ENCODE assay signal across 8 mouse cellular contexts in genomic region chr2:144011080-144011551, GRCm38 (mm10). TPM values are rescaled to one million over a fixed set of nuclear protein-coding genes. Genes with fewer than 3 reads are reported as not detected.
A peak's percentile ranks its signal among the peaks of the same experiment; 100 is the strongest.
DNase-seq lines count a peak whose midpoint lies in the region; ATAC-seq and TF ChIP-seq lines count a peak whose summit lies in the region.

TSS of gene Rrbp1 (minus strand) at chr2:144011263.

- WGBS in cerebellum, adult 2 months, result under 1% methylated on average over 52 of the region's 53 CpGs
- WGBS in forebrain, postnatal 0 days, result under 1% methylated on average over 43 of the region's 53 CpGs
- WGBS in lung, embryonic 15.5 days, result under 1% methylated on average over 52 of the region's 53 CpGs

- peak within 1 kb of the TSS; percentile 89 to 95 for H3K4me3 ChIP-seq in MEL (ENCODE audit: control insufficient read depth in 1 of 2, insufficient read depth in 1 of 2, low read depth in 2 of 2, low read length in 2 of 2)
- H3K4me3 ChIP-seq in cerebellum, adult 2 months (replicated peaks; ENCODE audit: insufficient read depth, low read depth, low read length), result peak within 1 kb of the TSS; percentile 77
- H3K4me3 ChIP-seq in forebrain, postnatal 0 days (ENCODE audit: low read depth, low read length), result peak within 1 kb of the TSS; percentile 81
- peak within 1 kb of the TSS; percentile 98 for H3K4me3 ChIP-seq in lung, embryonic 15.5 days

- no peak for TF ChIP-seq EP300 in MEL (IDR thresholded peaks at IDR 0.05; ENCODE audit: low read depth in 1 of 2, low read length in 2 of 2)

- ATAC-seq in forebrain, postnatal 0 days, result peak; percentile 99
- ATAC-seq in lung, embryonic 15.5 days (ENCODE audit: borderline replicate concordance, extremely low read depth, low FRiP score, low TSS enrichment), result peak; percentile 98

- H3K27me3 ChIP-seq in MEL (ENCODE audit: control insufficient read depth in 1 of 2, insufficient read depth in 2 of 2, low read length in 2 of 2), result peaks cover 0 to 4% of the 10 kb centered on the region in 2 experiments; a peak in 2 of 4 replicates
- no peaks in the 10 kb centered on the region for H3K27me3 ChIP-seq in cerebellum, adult 2 months (ENCODE audit: control insufficient read depth, insufficient read depth, low read length)
- H3K27me3 ChIP-seq in forebrain, postnatal 0 days (ENCODE audit: insufficient read depth, low read length), result no peaks in the 10 kb centered on the region
- H3K27me3 ChIP-seq in lung, embryonic 15.5 days, result no peaks in the 10 kb centered on the region

- TF ChIP-seq RAD21 in MEL (IDR thresholded peaks at IDR 0.05; ENCODE audit: low read depth, low read length), result no peak

- H3K36me3 ChIP-seq in MEL (ENCODE audit: control insufficient read depth in 1 of 2, insufficient read depth in 2 of 2, low read length in 2 of 2), result peaks cover 0 to 8% of the 10 kb centered on the region in 2 experiments; a peak in 3 of 4 replicates
- no peaks in the 10 kb centered on the region for H3K36me3 ChIP-seq in forebrain, postnatal 0 days (ENCODE audit: insufficient read depth)
- peaks cover 5% of the 10 kb centered on the region; the same call in 1 of the 2 replicates for H3K36me3 ChIP-seq in lung, embryonic 15.5 days

- H3K9me3 ChIP-seq in MEL (replicated peaks; ENCODE audit: insufficient read depth, low read length), result no peaks in the 10 kb centered on the region
- H3K9me3 ChIP-seq in forebrain, postnatal 0 days (ENCODE audit: low read length), result no peaks in the 10 kb centered on the region
- no peaks in the 10 kb centered on the region for H3K9me3 ChIP-seq in lung, embryonic 15.5 days

- TF ChIP-seq POLR2A in MEL (IDR thresholded peaks at IDR 0.05; ENCODE audit: control insufficient read depth in 1 of 2, insufficient read depth in 1 of 2, low read depth in 1 of 2, low read length in 2 of 2, poor library complexity in 1 of 2), result peak; percentile 83 to 86; a peak in 3 of 4 replicates
- peak; percentile 66 for TF ChIP-seq POLR2A in cerebellum, adult 2 months (IDR thresholded peaks at IDR 0.05; ENCODE audit: borderline replicate concordance, insufficient read depth, low read length)

- peak within 1 kb of the TSS; percentile 63 for H3K27ac ChIP-seq in MEL (ENCODE audit: control insufficient read depth, low read depth, low read length)
- H3K27ac ChIP-seq in cerebellum, adult 2 months (ENCODE audit: insufficient read depth, low read length), result no peak within 1 kb of the TSS
- peak within 1 kb of the TSS; percentile 81 for H3K27ac ChIP-seq in forebrain, postnatal 0 days (ENCODE audit: low read depth, low read length)
- H3K27ac ChIP-seq in lung, embryonic 15.5 days, result peak within 1 kb of the TSS; percentile 98

- H3K79me2 ChIP-seq in MEL (ENCODE audit: control insufficient read depth, insufficient read depth, low read length, poor library complexity), result peaks cover 40% of the 10 kb centered on the region

- H3K4me2 ChIP-seq in forebrain, postnatal 0 days (ENCODE audit: low read depth), result peak within 1 kb of the TSS; percentile 54
- peak within 1 kb of the TSS; percentile 69 for H3K4me2 ChIP-seq in lung, embryonic 15.5 days

- peak within 1 kb of the TSS; percentile 97 for H3K9ac ChIP-seq in MEL (ENCODE audit: control insufficient read depth, low read depth, low read length, poor library complexity, severe bottlenecking)
- H3K9ac ChIP-seq in forebrain, postnatal 0 days, result peak within 1 kb of the TSS; percentile 62
- peak within 1 kb of the TSS; percentile 97 for H3K9ac ChIP-seq in lung, embryonic 15.5 days

- TF ChIP-seq CTCF in MEL (IDR thresholded peaks at IDR 0.05 in 2 of 3, conservative IDR thresholded peaks at IDR 0.05 in 1 of 3; ENCODE audit: control insufficient read depth in 1 of 3, insufficient read depth in 1 of 3, low read depth in 2 of 3, low read length in 3 of 3, poor library complexity in 1 of 3, severe bottlenecking in 1 of 3), result no peak
- no peak for TF ChIP-seq CTCF in cerebellum, adult 2 months (IDR thresholded peaks at IDR 0.05; ENCODE audit: borderline replicate concordance, insufficient read depth, low read depth, low read length)
- TF ChIP-seq CTCF in forebrain, postnatal 0 days (IDR thresholded peaks at IDR 0.05; ENCODE audit: low read depth), result no peak

- peak; percentile 98 for DNase-seq in MEL (ENCODE audit: low read depth, low spot score)
- DNase-seq in cerebellum, adult 2 months, result peak; percentile 98 to 99
- peak; percentile 99 for DNase-seq in forebrain, postnatal 0 days
- DNase-seq in heart, postnatal 4 days, result peak; percentile 99
- DNase-seq in layer of hippocampus, adult 8-10 months (ENCODE audit: low spot score in 2 of 2), result peak; percentile 98 to 99
- peak; percentile 99 for DNase-seq in ovary, adult 18-20 months (ENCODE audit: low spot score)
- peak; percentile 98 for DNase-seq in thymus, postnatal 0 days (ENCODE audit: low spot score)

- peaks cover 3 to 9% of the 10 kb centered on the region in 2 experiments; a peak in 3 of 4 replicates for H3K4me1 ChIP-seq in MEL (ENCODE audit: control insufficient read depth in 1 of 2, insufficient read depth in 2 of 2, low read length in 2 of 2)
- no peaks in the 10 kb centered on the region for H3K4me1 ChIP-seq in cerebellum, adult 2 months (ENCODE audit: control insufficient read depth, insufficient read depth, low read length)
- 0 out of 2 replicates have a peak, but pooled peaks cover 5% of the 10 kb centered on the region for H3K4me1 ChIP-seq in forebrain, postnatal 0 days (ENCODE audit: insufficient read depth)
- H3K4me1 ChIP-seq in lung, embryonic 15.5 days, result peaks cover 44% of the 10 kb centered on the region

TF ChIP-seq in MEL, 35 proteins besides CTCF, POLR2A, EP300 and RAD21 (continues in another document):
- peak; percentile 80 for TF ChIP-seq POLR2AphosphoS2 (IDR thresholded peaks at IDR 0.05; ENCODE audit: low read length)
- TF ChIP-seq NRF1 (IDR thresholded peaks at IDR 0.05; ENCODE audit: insufficient read depth, low read depth, low read length, poor library complexity, severe bottlenecking), result peak; percentile 74
- TF ChIP-seq TAL1 (IDR thresholded peaks at IDR 0.05; ENCODE audit: low read length), result no peak
- TF ChIP-seq UBTF (IDR thresholded peaks at IDR 0.05; ENCODE audit: borderline replicate concordance, insufficient read depth, low read depth, low read length), result no peak
- no peak for TF ChIP-seq E2F4 (IDR thresholded peaks at IDR 0.05; ENCODE audit: borderline replicate concordance, low read depth, low read length)
- peak; percentile 82 for TF ChIP-seq CHD2 (IDR thresholded peaks at IDR 0.05; ENCODE audit: low read length)
- TF ChIP-seq NELFE (IDR thresholded peaks at IDR 0.05; ENCODE audit: low read depth, low read length), result peak; percentile 89
- no peak for TF ChIP-seq JUND (IDR thresholded peaks at IDR 0.05; ENCODE audit: low read depth, low read length)
- no peak for TF ChIP-seq MYC (IDR thresholded peaks at IDR 0.05; ENCODE audit: low read depth, low read length)
- no peak for TF ChIP-seq ZC3H11A (IDR thresholded peaks at IDR 0.05; ENCODE audit: low read depth, low read length)
- TF ChIP-seq MAFK (IDR thresholded peaks at IDR 0.05; ENCODE audit: borderline replicate concordance, low read depth, low read length), result no peak
- TF ChIP-seq USF1 (IDR thresholded peaks at IDR 0.05; ENCODE audit: low read depth, low read length), result no peak
- no peak for TF ChIP-seq BHLHE40 (IDR thresholded peaks at IDR 0.05; ENCODE audit: borderline replicate concordance, low read depth, low read length)
- TF ChIP-seq MAZ (IDR thresholded peaks at IDR 0.05; ENCODE audit: low read depth, low read length), result peak; percentile 86; the same call in 1 of the 2 replicates
- TF ChIP-seq POLR2AphosphoS5 (IDR thresholded peaks at IDR 0.05; ENCODE audit: borderline replicate concordance, low read depth, low read length), result peak; percentile 38; the same call in 1 of the 2 replicates
- peak; percentile 72 for TF ChIP-seq HCFC1 (IDR thresholded peaks at IDR 0.05; ENCODE audit: low read depth, low read length)
- peak; percentile 18; the same call in 1 of the 2 replicates for TF ChIP-seq TCF12 (IDR thresholded peaks at IDR 0.05; ENCODE audit: low read depth, low read length)
- no peak for TF ChIP-seq RCOR1 (IDR thresholded peaks at IDR 0.05; ENCODE audit: low read depth, low read length)
- no peak for TF ChIP-seq MAX (IDR thresholded peaks at IDR 0.05; ENCODE audit: low read length)
- TF ChIP-seq ETS1 (IDR thresholded peaks at IDR 0.05; ENCODE audit: low read depth, low read length), result no peak
- TF ChIP-seq ELF1 (IDR thresholded peaks at IDR 0.05; ENCODE audit: low read depth, low read length), result no peak
- TF ChIP-seq USF2 (IDR thresholded peaks at IDR 0.05; ENCODE audit: borderline replicate concordance in 1 of 2, insufficient read depth in 1 of 2, low read depth in 1 of 2, low read length in 2 of 2), result no peak
- TF ChIP-seq GABPA (IDR thresholded peaks at IDR 0.05; ENCODE audit: low read depth, low read length), result no peak
- no peak for TF ChIP-seq GATA1 (IDR thresholded peaks at IDR 0.05; ENCODE audit: low read depth, low read length)
- TF ChIP-seq ZKSCAN1 (IDR thresholded peaks at IDR 0.05; ENCODE audit: low read depth, low read length), result no peak
- TF ChIP-seq KAT2A (conservative IDR thresholded peaks at IDR 0.05; ENCODE audit: low read depth, low read length), result no peak; the same call in 1 of the 2 replicates
- TF ChIP-seq ZMIZ1 (IDR thresholded peaks at IDR 0.05; ENCODE audit: low read depth, low read length), result peak; percentile 75
- no peak for TF ChIP-seq CHD1 (IDR thresholded peaks at IDR 0.05; ENCODE audit: low read depth, low read length)
- no peak for TF ChIP-seq ZNF384 (IDR thresholded peaks at IDR 0.05; ENCODE audit: low read depth, low read length)
- TF ChIP-seq TBP (IDR thresholded peaks at IDR 0.05; ENCODE audit: low read depth, low read length), result peak; percentile 13; the same call in 1 of the 2 replicates
- TF ChIP-seq SMC3 (IDR thresholded peaks at IDR 0.05; ENCODE audit: low read depth, low read length), result no peak
- peak; percentile 44; the same call in 1 of the 2 replicates for TF ChIP-seq SIN3A (IDR thresholded peaks at IDR 0.05; ENCODE audit: low read length)

RNA-seq across cellular contexts. Expression of gene Rrbp1, which starts in this region (rescaled TPM):
- 56.7 TPM in 2 replicates for total RNA-seq in MEL (2012; rRNA removed)
- 100 to 1,000 TPM; 127 to 128 TPM for polyA plus RNA-seq in MEL (2012; ENCODE audit: insufficient read depth in 1 of 2, insufficient read length in 2 of 2, low read depth in 1 of 2, low replicate concordance in 2 of 2, missing spikeins in 1 of 2)
- polyA plus RNA-seq in cerebellum, adult 2 months (2012; rRNA removed), result 65.7 and 76.7 TPM in 2 replicates
- total RNA-seq in forebrain, postnatal 0 days (2014; rRNA removed), result 30.5 and 37.1 TPM in 2 replicates
- polyA plus RNA-seq in forebrain, postnatal 0 days (2015; fragmentation: Nextera tagmentation; extraction: Ambion mirVana), result 12.5 and 19.5 TPM in 2 replicates
- 100 to 1,000 TPM; 181 to 182 TPM for total RNA-seq in heart, postnatal 4 days (2021)
- total RNA-seq in layer of hippocampus, adult 8-10 months (2022), result 10 to 100 TPM; 46.6 to 98.4 (median 68.6) TPM
- 83.1 and 86.8 TPM in 2 replicates for polyA plus RNA-seq in lung, embryonic 15.5 days (2015; fragmentation: Nextera tagmentation; extraction: Ambion mirVana)
- polyA plus RNA-seq in thymus, postnatal 0 days (2015; fragmentation: Nextera tagmentation; extraction: Ambion mirVana), result 26.3 and 34.4 TPM in 2 replicates
